In genomic region chr6:88202921-88203690, GRCm38 (mm10) we compare ENCODE assay signal across 8 mouse cellular contexts. TPM values are rescaled to one million over a fixed set of nuclear protein-coding genes. Genes with fewer than 3 reads are reported as not detected.
A peak's percentile ranks its signal among the peaks of the same experiment; 100 is the strongest.
DNase-seq lines count a peak whose midpoint lies in the region; ATAC-seq and TF ChIP-seq lines count a peak whose summit lies in the region.

No protein-coding gene starts in this region.

- H3K36me3 ChIP-seq in embryonic facial prominence, embryonic 12.5 days = no peaks in the 10 kb centered on the region
- H3K36me3 ChIP-seq in hindbrain, embryonic 12.5 days = no peaks in the 10 kb centered on the region
- H3K36me3 ChIP-seq in liver, adult 2 months (ENCODE audit: control insufficient read depth, insufficient read depth, low read length) = no peaks in the 10 kb centered on the region
- H3K36me3 ChIP-seq in neural tube, embryonic 11.5 days (ENCODE audit: control insufficient read depth, insufficient read depth, low read length) = no peaks in the 10 kb centered on the region

- H3K4me3 ChIP-seq in embryonic facial prominence, embryonic 12.5 days = peak overlapping the region; percentile 22
- H3K4me3 ChIP-seq in hindbrain, embryonic 12.5 days = no peak overlapping the region
- H3K4me3 ChIP-seq in liver, adult 2 months (ENCODE audit: insufficient read depth, low read depth, low read length) = no peak overlapping the region
- no peak overlapping the region for H3K4me3 ChIP-seq in neural tube, embryonic 11.5 days (ENCODE audit: low read depth, low read length)

- no peak for ATAC-seq in embryonic facial prominence, embryonic 12.5 days (ENCODE audit: insufficient number of reproducible peaks, insufficient read depth, low FRiP score, low TSS enrichment)
- no peak for ATAC-seq in hindbrain, embryonic 12.5 days (ENCODE audit: low FRiP score)
- no peak for ATAC-seq in neural tube, embryonic 11.5 days (ENCODE audit: insufficient read depth, low FRiP score, low TSS enrichment)

- TF ChIP-seq CTCF in liver, adult 2 months (IDR thresholded peaks at IDR 0.05; ENCODE audit: low read depth, low read length) = no peak

- H3K27ac ChIP-seq in embryonic facial prominence, embryonic 12.5 days = no peak overlapping the region
- H3K27ac ChIP-seq in hindbrain, embryonic 12.5 days = no peak overlapping the region
- peak overlapping the region; percentile 12; the same call in 1 of the 2 replicates for H3K27ac ChIP-seq in liver, adult 2 months (replicated peaks; ENCODE audit: insufficient read depth, low read depth, low read length)
- no peak overlapping the region for H3K27ac ChIP-seq in neural tube, embryonic 11.5 days (ENCODE audit: low read depth, low read length)

- peak overlapping the region; percentile 34 for H3K9ac ChIP-seq in embryonic facial prominence, embryonic 12.5 days
- H3K9ac ChIP-seq in hindbrain, embryonic 12.5 days = no peak overlapping the region
- no peak overlapping the region for H3K9ac ChIP-seq in liver, adult 2 months (ENCODE audit: low read depth, low read length)
- H3K9ac ChIP-seq in neural tube, embryonic 11.5 days (ENCODE audit: low read length) = no peak overlapping the region

- peak; percentile 73 for DNase-seq in adrenal gland, adult 2 months
- no peak for DNase-seq in adrenal gland, postnatal 4 days (ENCODE audit: low spot score in 2 of 2)
- no peak for DNase-seq in liver, adult 2 months (ENCODE audit: extremely low read depth, low read depth, low spot score)
- peak; percentile 46 for DNase-seq in neural tube, embryonic 11.5 days (ENCODE audit: low spot score)
- DNase-seq in right cerebral cortex, postnatal 25 days = no peak
- no peak for DNase-seq in cerebellum, adult 11-12 months

- peak overlapping the region; percentile 78 for H3K4me2 ChIP-seq in embryonic facial prominence, embryonic 12.5 days (replicated peaks)
- peak overlapping the region; percentile 24; the same call in 1 of the 2 replicates for H3K4me2 ChIP-seq in hindbrain, embryonic 12.5 days (replicated peaks)
- H3K4me2 ChIP-seq in neural tube, embryonic 11.5 days (ENCODE audit: low read depth) = no peak overlapping the region

- H3K79me2 ChIP-seq in liver, adult 2 months (ENCODE audit: control insufficient read depth, insufficient read depth, low read length) = no peaks in the 10 kb centered on the region

- H3K27me3 ChIP-seq in embryonic facial prominence, embryonic 12.5 days = peaks cover 87% of the 10 kb centered on the region
- H3K27me3 ChIP-seq in hindbrain, embryonic 12.5 days = peaks cover 98% of the 10 kb centered on the region
- H3K27me3 ChIP-seq in liver, adult 2 months (ENCODE audit: control insufficient read depth, insufficient read depth, low read length) = peaks cover 21% of the 10 kb centered on the region
- H3K27me3 ChIP-seq in neural tube, embryonic 11.5 days (ENCODE audit: control insufficient read depth, insufficient read depth, low read length) = peaks cover 89% of the 10 kb centered on the region

- TF ChIP-seq POLR2A in liver, adult 2 months (IDR thresholded peaks at IDR 0.05; ENCODE audit: extremely low read depth, insufficient read depth, low read length) = no peak

- no peaks in the 10 kb centered on the region for H3K9me3 ChIP-seq in embryonic facial prominence, embryonic 12.5 days
- H3K9me3 ChIP-seq in hindbrain, embryonic 12.5 days (replicated peaks) = no peaks in the 10 kb centered on the region
- H3K9me3 ChIP-seq in neural tube, embryonic 11.5 days (ENCODE audit: control insufficient read depth, low read length) = no peaks in the 10 kb centered on the region

- 2% methylated on average over 24 of the region's 24 CpGs for WGBS in embryonic facial prominence, embryonic 12.5 days
- under 1% methylated on average over 24 of the region's 24 CpGs for WGBS in hindbrain, embryonic 12.5 days
- WGBS in liver, adult 2 months = 8% methylated on average over 24 of the region's 24 CpGs
- WGBS in neural tube, embryonic 11.5 days = under 1% methylated on average over 24 of the region's 24 CpGs

- peaks cover 28% of the 10 kb centered on the region for H3K4me1 ChIP-seq in embryonic facial prominence, embryonic 12.5 days
- H3K4me1 ChIP-seq in hindbrain, embryonic 12.5 days = peaks cover 30% of the 10 kb centered on the region
- no peaks in the 10 kb centered on the region for H3K4me1 ChIP-seq in liver, adult 2 months (ENCODE audit: control insufficient read depth, insufficient read depth, low read length)
- H3K4me1 ChIP-seq in neural tube, embryonic 11.5 days (ENCODE audit: control insufficient read depth, insufficient read depth, low read length) = peaks cover 6% of the 10 kb centered on the region

RNA-seq across cellular contexts. Expression of gene Gata2, which starts 9.4 kb away (rescaled TPM):
- total RNA-seq in adrenal gland, adult 2 months (2021) = 10 to 100 TPM; 23.0 to 52.6 TPM
- 167 and 184 TPM in 2 replicates for polyA plus RNA-seq in adrenal gland, adult 2 months (2012; rRNA removed)
- 10 to 100 TPM; 55.5 to 62.7 TPM for total RNA-seq in adrenal gland, postnatal 4 days (2021)
- polyA plus RNA-seq in embryonic facial prominence, embryonic 12.5 days (2016; fragmentation: Nextera tagmentation; extraction: Ambion mirVana) = 40.3 and 50.4 TPM in 2 replicates
- 29.4 and 43.6 TPM in 2 replicates for polyA plus RNA-seq in hindbrain, embryonic 12.5 days (2016; fragmentation: Nextera tagmentation; extraction: Ambion mirVana)
- total RNA-seq in liver, adult 2 months (2014; rRNA removed) = 0.09 and 0.27 TPM in 2 replicates
- 1.3 and 1.7 TPM in 2 replicates for polyA plus RNA-seq in liver, adult 2 months (2012; rRNA removed)
- 8.3 and 8.9 TPM in 2 replicates for polyA plus RNA-seq in neural tube, embryonic 11.5 days (2014; fragmentation: Nextera tagmentation; extraction: Ambion mirVana)

RNA-seq across cellular contexts. Expression of gene Dnajb8, which starts 19.0 kb away (rescaled TPM):
- not detected for total RNA-seq in adrenal gland, adult 2 months (2021)
- polyA plus RNA-seq in adrenal gland, adult 2 months (2012; rRNA removed) = not detected in 2 replicates
- not detected for total RNA-seq in adrenal gland, postnatal 4 days (2021)
- not detected in 2 replicates for polyA plus RNA-seq in embryonic facial prominence, embryonic 12.5 days (2016; fragmentation: Nextera tagmentation; extraction: Ambion mirVana)
- polyA plus RNA-seq in hindbrain, embryonic 12.5 days (2016; fragmentation: Nextera tagmentation; extraction: Ambion mirVana) = not detected in 2 replicates
- not detected in 2 replicates for total RNA-seq in liver, adult 2 months (2014; rRNA removed)
- polyA plus RNA-seq in liver, adult 2 months (2012; rRNA removed) = not detected in 2 replicates
- not detected in 2 replicates for polyA plus RNA-seq in neural tube, embryonic 11.5 days (2014; fragmentation: Nextera tagmentation; extraction: Ambion mirVana)

Comparison
In these comparisons a context has a peak if more than half of its experiments do, and no peak if none do; other contexts are left out.
1. DNase-seq: peak in adrenal gland, adult 2 months (single experiment) and neural tube, embryonic 11.5 days (single experiment); none in adrenal gland, postnatal 4 days (0 of 2), liver, adult 2 months (single experiment), right cerebral cortex, postnatal 25 days (single experiment) and cerebellum, adult 11-12 months (single experiment).